Mouse (Mus musculus) MEL (cell line): ENCODE measurements around the gene Ccdc71.

Source experiments
- CTCF ChIP-seq, 3 experiments: IDR thresholded peaks in 2 of 3; conservative IDR thresholded peaks in 1 of 3; 2 replicates each; pipeline ENCODE4 v1.5.1; 2011 to 2012; ENCODE audit warnings: low read length in 3 of 3, low read depth in 2 of 3, mild to moderate bottlenecking in 2 of 3, improper control_type of control experiment in 1 of 3, inconsistent platforms in 1 of 3, mixed read lengths in 1 of 3, moderate library complexity in 1 of 3; ENCODE audit not compliant: control insufficient read depth in 1 of 3, insufficient read depth in 1 of 3, poor library complexity in 1 of 3, severe bottlenecking in 1 of 3
- E2F4 ChIP-seq: IDR thresholded peaks from 2 replicates; pipeline ENCODE4 v1.6.1; 2011; ENCODE audit warnings: low read depth, low read length, improper control_type of control experiment, borderline replicate concordance
- ELF1 ChIP-seq: IDR thresholded peaks from 2 replicates; pipeline ENCODE4 v1.6.1; 2014; ENCODE audit warnings: low read depth, mild to moderate bottlenecking, inconsistent platforms, low read length, improper control_type of control experiment, moderate library complexity
- HCFC1 ChIP-seq: IDR thresholded peaks from 2 replicates; pipeline ENCODE4 v1.6.1; 2012; ENCODE audit warnings: low read depth, mild to moderate bottlenecking, inconsistent platforms, low read length, improper control_type of control experiment, moderate library complexity
- JUND ChIP-seq: IDR thresholded peaks from 2 replicates; pipeline ENCODE4 v1.6.1; 2011; ENCODE audit warnings: low read depth, mild to moderate bottlenecking, improper control_type of control experiment, low read length
- MAZ ChIP-seq: IDR thresholded peaks from 2 replicates; pipeline ENCODE4 v1.6.1; 2012; ENCODE audit warnings: low read depth, mild to moderate bottlenecking, inconsistent platforms, low read length, improper control_type of control experiment
- NRF1 ChIP-seq: IDR thresholded peaks from 2 replicates; pipeline ENCODE4 v1.6.1; 2014; ENCODE audit warnings: low read depth, mild to moderate bottlenecking, inconsistent platforms, low read length, improper control_type of control experiment, moderate library complexity; ENCODE audit not compliant: poor library complexity, insufficient read depth, severe bottlenecking
- POLR2A ChIP-seq, 2 experiments: IDR thresholded peaks; 2 replicates each; pipeline ENCODE4 v1.6.1; 2011 to 2012; ENCODE audit warnings: low read length in 2 of 2, mild to moderate bottlenecking in 2 of 2, control low read depth in 1 of 2, improper control_type of control experiment in 1 of 2, low read depth in 1 of 2, moderate library complexity in 1 of 2; ENCODE audit not compliant: control insufficient read depth in 1 of 2, insufficient read depth in 1 of 2, poor library complexity in 1 of 2
- TAL1 ChIP-seq: IDR thresholded peaks from 2 replicates; pipeline ENCODE4 v1.6.1; 2012; ENCODE audit warnings: mild to moderate bottlenecking, inconsistent platforms, low read length, moderate library complexity, mixed read lengths
- UBTF ChIP-seq: IDR thresholded peaks from 2 replicates; pipeline ENCODE4 v1.6.1; 2012; ENCODE audit warnings: low read depth, mild to moderate bottlenecking, inconsistent platforms, low read length, improper control_type of control experiment, moderate library complexity, borderline replicate concordance; ENCODE audit not compliant: insufficient read depth
- ZC3H11A ChIP-seq: IDR thresholded peaks from 2 replicates; pipeline ENCODE4 v1.6.1; 2012; ENCODE audit warnings: low read depth, mild to moderate bottlenecking, inconsistent platforms, low read length, improper control_type of control experiment

DNA sequence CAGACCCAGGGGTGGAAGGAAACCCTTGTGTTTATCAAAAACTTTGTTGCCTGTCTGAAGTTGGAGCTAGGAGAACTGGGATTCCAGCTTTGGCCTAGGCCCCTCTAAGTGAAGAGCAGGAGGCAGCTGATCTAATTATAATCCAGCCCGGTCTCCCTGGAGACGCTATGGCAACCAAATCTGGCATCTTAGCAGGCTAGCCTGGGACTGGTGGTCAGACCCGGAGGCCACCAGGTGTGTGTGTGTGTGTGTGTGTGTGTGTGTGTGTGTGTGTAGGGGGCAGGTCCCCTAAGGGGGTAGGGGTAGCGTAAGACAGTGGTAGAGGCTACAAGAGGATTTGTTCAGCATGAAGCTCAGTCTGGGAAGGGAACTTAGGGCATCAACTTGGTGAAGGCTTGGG lies 10.5 kb upstream of the Ccdc71 start:
- TF ChIP-seq TAL1 = no peak
- TF ChIP-seq UBTF = no peak
- no peak for TF ChIP-seq POLR2A (IDR thresholded peaks at IDR 0.05; ENCODE audit: control insufficient read depth in 1 of 2, insufficient read depth in 1 of 2, low read depth in 1 of 2, low read length in 2 of 2, poor library complexity in 1 of 2)
- no peak for TF ChIP-seq CTCF (IDR thresholded peaks at IDR 0.05 in 2 of 3, conservative IDR thresholded peaks at IDR 0.05 in 1 of 3; ENCODE audit: control insufficient read depth in 1 of 3, insufficient read depth in 1 of 3, low read depth in 2 of 3, low read length in 3 of 3, poor library complexity in 1 of 3, severe bottlenecking in 1 of 3)
- TF ChIP-seq MAZ = no peak
- TF ChIP-seq NRF1 = no peak
- no peak for TF ChIP-seq ELF1
- no peak for TF ChIP-seq E2F4
- TF ChIP-seq HCFC1 = no peak
- TF ChIP-seq JUND = no peak
- TF ChIP-seq ZC3H11A = no peak
